In the genomic region with DNA sequence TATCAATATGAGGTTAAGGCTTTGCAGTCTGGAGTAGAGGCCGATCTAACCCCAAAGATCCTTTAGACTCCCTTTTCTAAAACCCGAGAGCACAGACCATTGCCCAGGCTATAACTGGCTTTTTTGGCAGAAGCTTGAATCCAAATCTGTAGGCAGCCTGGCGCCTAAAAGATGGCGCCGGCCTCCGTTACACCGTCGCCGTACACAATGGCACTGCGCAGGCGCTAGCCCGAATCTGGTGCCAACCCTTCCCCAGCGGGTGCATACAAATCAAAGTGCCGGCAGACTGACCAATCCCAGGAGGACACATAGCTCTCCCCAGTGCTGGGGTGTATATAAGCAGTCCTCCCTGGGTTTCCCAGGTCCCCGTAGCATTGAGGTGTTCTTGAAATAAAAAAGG, we compare ENCODE assay signal across 22 mouse cellular contexts.
DNase-seq lines count a peak whose midpoint lies in the region; ATAC-seq lines count a peak whose summit lies in the region.
"Had no signal": no experiment of that assay in that cellular context is flagged by ENCODE, and none has a peak within 500 bp of the region (broad histone marks: within the 10 kb centered on the region; RNA-seq: fewer than 3 reads in every experiment).

No protein-coding gene starts in this region.

- no peak for ATAC-seq in midbrain, embryonic 11.5 days (ENCODE audit: low FRiP score)
- ATAC-seq in midbrain, embryonic 14.5 days (ENCODE audit: low FRiP score, low TSS enrichment): no peak
- ATAC-seq: forebrain, embryonic 14.5 days; forebrain, embryonic 16.5 days had no signal

- WGBS in midbrain, embryonic 11.5 days: 96% methylated on average over 15 of the region's 15 CpGs
- WGBS in midbrain, embryonic 14.5 days: 97% methylated on average over 15 of the region's 15 CpGs

- H3K4me3 ChIP-seq in midbrain, embryonic 11.5 days (ENCODE audit: low read depth, low read length): no peak overlapping the region
- no peak overlapping the region for H3K4me3 ChIP-seq in midbrain, embryonic 14.5 days (replicated peaks; ENCODE audit: low read depth, low read length)
- H3K4me3 ChIP-seq: embryonic facial prominence, embryonic 13.5 days; embryonic facial prominence, embryonic 15.5 days; erythroblast, embryonic 14.5 days; forebrain, embryonic 10.5 days; forebrain, embryonic 12.5 days had no signal

- H3K4me1 ChIP-seq in midbrain, embryonic 11.5 days (ENCODE audit: control insufficient read depth, insufficient read depth, low read length): no peaks in the 10 kb centered on the region
- H3K4me1 ChIP-seq in midbrain, embryonic 14.5 days (ENCODE audit: control insufficient read depth, insufficient read depth, low read length): no peaks in the 10 kb centered on the region
- H3K4me1 ChIP-seq: embryonic facial prominence, embryonic 13.5 days; embryonic facial prominence, embryonic 15.5 days; forebrain, embryonic 10.5 days; forebrain, embryonic 12.5 days had no signal

- H3K9ac ChIP-seq in midbrain, embryonic 11.5 days (ENCODE audit: low read length): no peak overlapping the region
- H3K9ac ChIP-seq in midbrain, embryonic 14.5 days (replicated peaks; ENCODE audit: low read length): no peak overlapping the region
- H3K9ac ChIP-seq: embryonic facial prominence, embryonic 13.5 days; embryonic facial prominence, embryonic 15.5 days; forebrain, embryonic 12.5 days had no signal

- H3K36me3 ChIP-seq in midbrain, embryonic 11.5 days (ENCODE audit: control insufficient read depth, insufficient read depth, low read length): no peaks in the 10 kb centered on the region
- no peaks in the 10 kb centered on the region for H3K36me3 ChIP-seq in midbrain, embryonic 14.5 days (ENCODE audit: control insufficient read depth, insufficient read depth, low read length)
- H3K36me3 ChIP-seq: embryonic facial prominence, embryonic 13.5 days; embryonic facial prominence, embryonic 15.5 days; forebrain, embryonic 10.5 days; forebrain, embryonic 12.5 days had no signal

- no peaks in the 10 kb centered on the region for H3K9me3 ChIP-seq in midbrain, embryonic 11.5 days (ENCODE audit: control insufficient read depth, low read length)
- H3K9me3 ChIP-seq in midbrain, embryonic 14.5 days (ENCODE audit: control insufficient read depth, low read length): no peaks in the 10 kb centered on the region
- H3K9me3 ChIP-seq: embryonic facial prominence, embryonic 13.5 days; embryonic facial prominence, embryonic 15.5 days; forebrain, embryonic 10.5 days; forebrain, embryonic 12.5 days had no signal

- no peaks in the 10 kb centered on the region for H3K27me3 ChIP-seq in midbrain, embryonic 11.5 days (ENCODE audit: control insufficient read depth, insufficient read depth, low read length)
- no peaks in the 10 kb centered on the region for H3K27me3 ChIP-seq in midbrain, embryonic 14.5 days (ENCODE audit: control insufficient read depth, insufficient read depth, low read length)
- H3K27me3 ChIP-seq: embryonic facial prominence, embryonic 13.5 days; embryonic facial prominence, embryonic 15.5 days; forebrain, embryonic 12.5 days had no signal

- no peak overlapping the region for H3K4me2 ChIP-seq in midbrain, embryonic 11.5 days
- H3K4me2 ChIP-seq in midbrain, embryonic 14.5 days (ENCODE audit: low read length): no peak overlapping the region
- H3K4me2 ChIP-seq: embryonic facial prominence, embryonic 13.5 days; embryonic facial prominence, embryonic 15.5 days; forebrain, embryonic 12.5 days had no signal

- H3K27ac ChIP-seq in midbrain, embryonic 11.5 days (ENCODE audit: low read depth, low read length): no peak overlapping the region
- no peak overlapping the region for H3K27ac ChIP-seq in midbrain, embryonic 14.5 days (replicated peaks; ENCODE audit: low read depth, low read length)
- H3K27ac ChIP-seq: embryonic facial prominence, embryonic 13.5 days; embryonic facial prominence, embryonic 15.5 days; forebrain, embryonic 10.5 days; forebrain, embryonic 12.5 days had no signal

- DNase-seq in midbrain, embryonic 11.5 days (ENCODE audit: low spot score, missing footprints): peak; percentile 65
- no peak for DNase-seq in midbrain, embryonic 14.5 days
- DNase-seq in R1 (ENCODE audit: low read depth, low spot score) (peak; percentile 28), ZHBTc4 (ENCODE audit: low read depth, low spot score) (peak; percentile 4)
- DNase-seq in right cerebral cortex, postnatal 10 days (ENCODE audit: low spot score in 2 of 2): no peak
- DNase-seq in spleen, adult 18-20 months: no peak
- DNase-seq: adrenal gland, adult 2 months; adrenal gland, postnatal 10 days; adrenal gland, postnatal 25 days; cerebellum, adult 11 months; cerebellum, adult 18-20 months; cerebellum, adult 8-10 months; cerebellum, adult 9-11 months; cerebellum, postnatal 25 days; embryo, embryonic 11 days had no signal

Comparison
In these comparisons a context has a peak if more than half of its experiments do, and no peak if none do; other contexts are left out.
1. DNase-seq: peak in midbrain, embryonic 11.5 days (single experiment), R1 (single experiment) and ZHBTc4 (single experiment); none in midbrain, embryonic 14.5 days (single experiment), right cerebral cortex, postnatal 10 days (0 of 2) and spleen, adult 18-20 months (0 of 2).